Mouse (Mus musculus) bone marrow macrophage, adult 2 months (primary cell): ENCODE measurements around the gene Nrn1. TPM values are rescaled to one million over a fixed set of nuclear protein-coding genes. Genes with fewer than 3 reads are reported as not detected.

Experiments
- H3K27ac ChIP-seq: 2 replicates; pipeline ENCODE4 v1.5.1; 2012; ENCODE audit warnings: low read depth, low read length; ENCODE audit not compliant: insufficient read depth
- H3K4me1 ChIP-seq: 2 replicates; pipeline ENCODE4 v1.6.1; 2012; ENCODE audit warnings: low read length; ENCODE audit not compliant: control insufficient read depth, insufficient read depth
- H3K4me3 ChIP-seq: 2 replicates; pipeline ENCODE4 v1.5.1; 2012; ENCODE audit warnings: mild to moderate bottlenecking, low read length, moderate library complexity; ENCODE audit not compliant: insufficient read depth
- CTCF ChIP-seq: IDR thresholded peaks from 2 replicates; pipeline ENCODE4 v1.5.1; 2012; ENCODE audit warnings: low read depth, mild to moderate bottlenecking, low read length, moderate library complexity
- POLR2A ChIP-seq: IDR thresholded peaks from 2 replicates; pipeline ENCODE4 v1.6.1; 2012; ENCODE audit warnings: mild to moderate bottlenecking, low read depth, low read length, borderline replicate concordance
- polyA plus RNA-seq: library from polyadenylated mRNA; stranded (reverse); fragments of >200 nt; gene quantifications from 2 replicates; pipeline ENCODE4 v1.2.4, GENCODE M21; 2012; ENCODE audit not compliant: missing spikeins, insufficient read depth, insufficient read length

The Nrn1 gene
- polyA plus RNA-seq, 1 experiment: not detected

DNA sequence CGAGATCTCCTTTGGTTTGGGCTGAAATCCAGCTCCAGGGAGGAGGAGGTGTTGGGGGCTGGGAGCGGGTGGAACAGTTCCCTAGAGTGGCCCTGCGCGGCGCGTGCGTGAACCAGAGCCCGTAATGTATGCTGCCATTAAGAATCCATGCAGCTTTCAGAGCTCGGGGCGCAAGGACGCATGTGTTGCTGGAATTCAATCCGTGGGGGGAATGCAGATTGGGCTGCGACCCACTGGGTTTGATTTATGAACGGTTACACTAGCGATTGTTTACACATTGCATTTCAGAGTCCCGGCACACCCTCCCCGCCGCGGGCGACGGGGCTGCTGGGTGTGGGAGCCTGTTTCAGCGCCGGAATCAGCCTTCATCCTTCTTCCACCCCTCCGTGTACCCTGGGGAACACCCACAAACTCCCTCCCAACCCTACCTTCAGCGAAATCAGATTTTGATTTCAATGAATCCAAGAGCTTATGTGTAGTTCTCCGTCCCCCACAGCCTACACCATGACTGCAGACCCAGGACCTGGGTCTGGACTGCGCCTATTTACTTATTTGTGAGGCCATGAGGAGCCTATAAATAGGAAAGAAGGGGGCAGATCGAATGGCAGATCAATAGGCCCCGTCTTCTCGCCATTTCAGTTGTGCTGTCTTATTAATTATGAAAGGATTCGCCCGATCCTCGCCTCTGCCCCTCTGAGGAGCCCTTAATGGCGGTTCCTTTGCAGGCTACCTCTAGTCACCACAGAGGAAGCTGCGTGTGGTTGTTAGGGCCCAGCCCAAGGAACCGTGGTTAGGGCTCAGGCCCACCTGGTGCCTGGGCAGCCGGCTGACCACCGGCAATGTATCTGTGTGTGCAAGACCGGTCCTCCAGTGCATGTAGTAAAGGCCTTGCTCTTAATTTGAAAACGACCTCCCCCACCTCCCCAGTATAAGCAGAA is 10.1 kb downstream of the Nrn1 start:
- no peak for TF ChIP-seq CTCF
- no peak for TF ChIP-seq POLR2A
- peak overlapping the region; percentile 34; the same call in 1 of the 2 replicates for H3K4me3 ChIP-seq
- no peak overlapping the region for H3K27ac ChIP-seq
- no peaks in the 10 kb centered on the region for H3K4me1 ChIP-seq

DNA sequence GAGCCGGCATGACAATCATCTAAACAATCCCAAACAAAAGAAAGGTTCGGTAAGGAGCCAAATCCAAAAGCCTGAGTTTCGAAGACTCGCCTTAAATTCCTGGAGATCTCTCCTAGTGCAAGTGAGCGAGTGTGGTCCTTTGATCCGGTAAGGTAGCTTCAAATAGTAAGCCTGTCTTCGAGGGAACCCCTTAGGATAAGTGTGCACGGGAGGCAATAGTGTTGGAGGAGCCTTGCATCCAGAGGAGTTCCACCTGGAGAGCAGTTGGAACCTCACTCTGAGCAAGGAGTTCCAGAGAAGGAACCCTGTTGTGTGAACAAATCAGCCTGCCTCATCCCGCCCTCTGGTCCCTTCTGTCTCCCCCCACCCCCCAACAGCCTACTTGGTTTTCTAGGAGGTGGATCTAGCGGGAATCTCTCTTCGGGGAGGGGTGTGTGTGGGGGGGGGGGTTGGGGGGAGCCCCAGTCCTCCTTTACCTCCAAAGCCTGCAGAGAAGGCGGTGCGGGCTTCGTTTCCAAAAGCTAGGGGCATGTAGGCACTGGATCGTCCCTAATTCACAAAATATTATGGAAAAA is 11.1 kb downstream of the Nrn1 start:
- H3K27ac ChIP-seq: no peak overlapping the region
- TF ChIP-seq CTCF (no peak), POLR2A (no peak)
- no peaks in the 10 kb centered on the region for H3K4me1 ChIP-seq
- H3K4me3 ChIP-seq: no peak overlapping the region

DNA sequence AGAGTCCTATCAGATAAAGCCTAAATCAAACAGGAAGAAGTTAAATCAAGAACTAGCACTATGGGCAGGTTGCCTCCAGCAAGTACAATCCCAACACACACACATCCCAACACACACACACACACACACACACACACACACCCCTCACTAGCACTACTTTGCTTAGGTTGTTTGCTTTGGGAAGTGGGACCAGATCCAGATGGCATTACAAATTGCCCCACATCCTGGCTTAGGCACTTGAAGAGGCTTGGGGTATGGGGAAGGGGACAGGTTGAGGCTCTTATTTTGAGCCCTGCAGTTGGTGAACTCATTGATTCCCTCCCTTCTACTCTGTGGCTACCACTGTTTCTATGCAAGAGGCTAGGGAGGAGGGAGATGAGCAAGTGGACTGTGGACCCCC is 12.6 kb downstream of the Nrn1 start:
- Histone ChIP-seq H3K27ac (no peak overlapping the region), H3K4me3 (no peak overlapping the region), H3K4me1 (no peaks in the 10 kb centered on the region)
- no peak for TF ChIP-seq POLR2A
- TF ChIP-seq CTCF: no peak

DNA sequence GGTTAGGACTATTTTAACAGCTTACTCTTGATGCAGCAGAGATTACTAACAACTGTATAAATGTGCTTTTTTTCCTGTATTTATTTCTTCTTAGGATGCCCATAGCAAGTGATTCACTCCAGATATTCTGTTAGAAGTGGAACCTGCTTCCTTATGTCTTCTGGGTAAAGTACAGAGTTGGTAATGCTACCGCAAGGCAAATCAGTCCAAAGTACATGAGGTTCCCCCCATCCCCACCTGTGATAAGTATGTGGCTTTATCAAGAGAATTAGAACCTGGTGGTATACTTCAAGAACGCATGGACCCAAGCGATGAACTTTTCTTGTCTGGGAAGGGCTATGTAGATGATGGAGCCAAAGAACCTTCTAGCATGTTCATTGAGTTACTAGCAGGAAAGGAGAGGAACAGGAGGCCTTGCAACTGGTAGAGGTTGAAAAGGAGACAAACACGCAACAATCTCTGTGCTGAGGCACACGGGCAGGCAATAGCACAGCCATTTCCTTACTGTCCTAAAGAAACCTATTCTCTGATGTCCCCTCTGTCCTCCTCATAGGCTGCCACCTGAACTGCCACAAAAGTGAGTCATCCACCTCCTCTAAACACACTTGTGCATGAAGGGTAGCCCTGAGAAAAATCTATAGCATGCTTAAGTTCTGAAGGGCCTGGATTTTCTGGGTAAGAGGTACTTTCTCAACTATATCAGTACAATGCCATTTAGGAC is 14.5 kb downstream of the Nrn1 start:
- H3K4me3 ChIP-seq: no peak overlapping the region
- TF ChIP-seq POLR2A (no peak), CTCF (no peak)
- no peak overlapping the region for H3K27ac ChIP-seq
- no peaks in the 10 kb centered on the region for H3K4me1 ChIP-seq

DNA sequence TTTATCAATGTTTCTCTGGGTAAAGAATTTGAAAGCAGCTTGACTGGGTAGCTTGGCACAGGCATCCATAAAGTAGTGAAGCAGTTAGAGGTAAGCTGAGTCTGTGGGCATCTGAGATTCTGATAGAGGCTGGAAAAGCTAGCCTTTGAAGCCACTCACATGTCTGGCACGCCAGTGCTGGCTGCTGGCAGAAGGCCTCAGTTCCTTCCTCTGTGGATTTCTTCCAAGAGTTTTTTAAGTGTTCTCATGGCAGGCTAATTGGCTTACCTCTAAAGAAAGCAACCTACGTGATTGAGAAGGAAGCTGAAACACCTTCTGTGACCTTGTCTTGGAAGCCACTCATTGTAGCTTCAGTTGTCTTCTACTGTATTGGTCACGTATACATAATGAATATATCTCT is 17.6 kb downstream of the Nrn1 start:
- no peaks in the 10 kb centered on the region for H3K4me1 ChIP-seq
- no peak overlapping the region for H3K27ac ChIP-seq
- TF ChIP-seq CTCF (no peak), POLR2A (no peak)
- H3K4me3 ChIP-seq: no peak overlapping the region

DNA sequence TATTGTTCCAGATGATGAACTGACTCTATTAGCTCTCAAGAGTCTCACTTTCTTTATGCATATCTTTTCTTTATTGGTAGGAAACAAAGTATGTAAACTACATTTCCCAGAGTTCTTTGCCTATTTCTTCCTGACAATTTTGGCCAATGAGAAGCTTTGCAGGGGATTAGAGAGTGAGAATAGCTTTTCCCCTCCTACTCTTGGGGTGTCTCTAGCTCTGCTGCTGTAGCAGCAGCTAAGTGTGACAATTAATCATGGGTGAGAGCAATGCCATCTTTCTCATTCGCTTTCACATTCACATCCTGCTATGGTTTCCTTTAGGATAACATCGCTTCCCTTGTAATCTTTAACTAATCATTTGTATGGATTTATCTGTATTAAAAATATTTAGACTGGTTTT is 18.2 kb downstream of the Nrn1 start:
- TF ChIP-seq POLR2A: no peak
- no peak for TF ChIP-seq CTCF
- no peak overlapping the region for H3K4me3 ChIP-seq
- H3K4me1 ChIP-seq: no peaks in the 10 kb centered on the region
- no peak overlapping the region for H3K27ac ChIP-seq

DNA sequence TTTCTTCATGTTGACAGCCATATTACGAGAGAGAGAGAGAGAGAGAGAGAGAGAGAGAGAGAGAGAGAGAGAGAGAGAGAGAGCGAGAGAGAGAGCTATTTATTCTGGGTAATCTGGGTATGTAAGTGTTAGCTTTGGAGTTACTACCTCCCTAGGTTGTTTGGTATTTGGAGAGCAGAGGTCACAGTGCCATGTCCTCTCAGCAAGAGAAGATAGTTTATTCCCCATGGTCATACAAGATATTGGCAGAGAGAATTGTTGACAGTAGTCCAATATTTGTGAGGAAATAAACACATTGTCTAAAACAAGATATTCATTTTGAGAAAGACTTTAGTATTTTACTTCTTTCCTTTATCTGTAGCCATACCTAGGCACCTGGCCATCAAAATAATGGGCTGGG is 20.8 kb downstream of the Nrn1 start:
- Histone ChIP-seq H3K4me3 (no peak overlapping the region), H3K27ac (no peak overlapping the region), H3K4me1 (no peaks in the 10 kb centered on the region)
- TF ChIP-seq CTCF (no peak), POLR2A (no peak)

DNA sequence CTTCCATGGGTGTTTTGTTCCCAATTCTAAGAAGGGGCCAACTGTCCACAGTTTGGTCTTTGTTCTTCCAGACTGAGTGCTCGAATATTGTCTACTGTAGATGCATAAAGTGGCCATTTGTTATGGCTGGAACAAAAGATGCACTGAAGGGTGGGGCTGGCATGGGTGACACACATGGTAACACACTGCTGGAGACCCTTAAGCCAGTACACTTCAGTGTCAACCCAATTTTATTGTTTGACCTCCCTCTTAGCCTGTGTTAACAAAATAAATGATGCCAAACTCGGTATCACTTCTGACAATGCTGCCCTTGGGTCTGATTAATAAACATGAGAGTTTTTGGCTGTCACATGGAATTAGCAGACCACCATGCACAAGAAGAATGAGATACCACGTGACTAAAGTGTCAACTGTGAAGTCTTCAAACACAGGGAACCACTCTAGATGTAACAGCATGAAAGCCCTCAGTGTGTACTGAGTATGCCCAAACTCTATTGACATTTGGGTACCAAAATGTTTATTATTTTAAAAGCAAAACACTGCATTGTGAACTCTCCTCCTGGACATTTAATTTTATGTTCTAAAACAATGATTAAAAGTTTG is 27.7 kb downstream of the Nrn1 start:
- no peak overlapping the region for H3K27ac ChIP-seq
- no peaks in the 10 kb centered on the region for H3K4me1 ChIP-seq
- no peak for TF ChIP-seq POLR2A
- TF ChIP-seq CTCF: no peak
- no peak overlapping the region for H3K4me3 ChIP-seq

DNA sequence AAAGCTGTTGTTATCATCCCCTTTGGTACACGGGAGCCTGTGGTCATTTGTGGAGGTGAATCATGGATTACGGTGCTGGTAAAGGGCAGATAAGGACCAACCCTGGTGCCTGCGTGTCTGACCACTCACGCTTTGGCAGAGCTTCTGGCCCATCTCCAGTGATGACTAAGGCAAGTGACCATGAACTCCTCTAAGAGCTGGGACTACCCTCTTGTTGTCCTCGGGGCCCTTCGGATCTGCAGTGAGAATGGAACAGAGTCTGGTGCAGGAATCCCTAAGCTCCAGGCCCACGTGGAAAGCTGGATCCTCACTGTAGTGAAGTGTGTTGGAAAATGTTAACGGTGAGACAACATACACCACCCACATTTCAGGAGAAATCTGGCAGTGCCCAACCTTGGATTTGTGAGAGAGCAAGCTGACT is 38.6 kb downstream of the Nrn1 start:
- Histone ChIP-seq H3K4me1 (peaks cover 11% of the 10 kb centered on the region), H3K27ac (no peak overlapping the region), H3K4me3 (0 out of 2 replicates have a peak overlapping the region, but pooled peaks have one; percentile 27)
- TF ChIP-seq POLR2A: no peak
- TF ChIP-seq CTCF: no peak
